Mouse (Mus musculus) forebrain, embryonic 15.5 days (tissue): ENCODE data around the gene Dlg2. TPM values are rescaled to one million over a fixed set of nuclear protein-coding genes. Genes with fewer than 3 reads are reported as not detected.

ENCODE experiments used
- ATAC-seq: fragments of 200-750 bp; cut with Nextera tagmentation; replicated peaks from 2 replicates; pipeline ENCODE4 v1.8.0; 2017; ENCODE audit warnings: mild to moderate bottlenecking, moderate TSS enrichment, moderate library complexity
- H3K27ac ChIP-seq: fragments of 300-500 bp; sonication (generic); replicated peaks from 2 replicates; pipeline ENCODE4 v1.5.1; 2015; ENCODE audit warnings: mild to moderate bottlenecking, inconsistent platforms
- H3K27me3 ChIP-seq: fragments of 300-500 bp; sonication (generic); 2 replicates; pipeline ENCODE4 v1.6.1; 2015; ENCODE audit warnings: inconsistent platforms
- H3K36me3 ChIP-seq: fragments of 300-500 bp; sonication (generic); 2 replicates; pipeline ENCODE4 v1.6.1; 2015; ENCODE audit warnings: mild to moderate bottlenecking, inconsistent platforms
- H3K4me1 ChIP-seq: fragments of 300-500 bp; sonication (generic); 2 replicates; pipeline ENCODE4 v1.6.1; 2015; ENCODE audit warnings: inconsistent platforms
- H3K4me2 ChIP-seq: fragments of 300-500 bp; sonication (generic); replicated peaks from 2 replicates; pipeline ENCODE4 v1.6.1; 2015; ENCODE audit warnings: mild to moderate bottlenecking, inconsistent platforms
- H3K4me3 ChIP-seq: fragments of 300-500 bp; sonication (generic); 2 replicates; pipeline ENCODE4 v1.5.1; 2015; ENCODE audit warnings: mild to moderate bottlenecking, inconsistent platforms
- H3K9ac ChIP-seq: fragments of 300-500 bp; sonication (generic); replicated peaks from 2 replicates; pipeline ENCODE4 v1.6.1; 2015; ENCODE audit warnings: mild to moderate bottlenecking, inconsistent platforms
- H3K9me3 ChIP-seq: fragments of 300-500 bp; sonication (generic); 2 replicates; pipeline ENCODE4 v1.6.1; 2016; ENCODE audit warnings: inconsistent platforms
- WGBS: fragments of 180-500 bp; shearing (Covaris S2); methylation state at CpG from one replicate; pipeline ENCODE4 v1.1.7; 2015; ENCODE audit warnings: mixed read lengths; 5-methylcytosine and 5-hydroxymethylcytosine counted together
- polyA plus RNA-seq: library from polyadenylated mRNA; unstranded; fragments of >200 nt; fragmentation: Nextera tagmentation; extraction: Ambion mirVana; gene quantifications from 2 replicates; pipeline ENCODE4 v1.2.1, GENCODE M21; 2015

The Dlg2 gene
- polyA plus RNA-seq, 1 experiment from 2014 or later, result 24.5 TPM

DNA sequence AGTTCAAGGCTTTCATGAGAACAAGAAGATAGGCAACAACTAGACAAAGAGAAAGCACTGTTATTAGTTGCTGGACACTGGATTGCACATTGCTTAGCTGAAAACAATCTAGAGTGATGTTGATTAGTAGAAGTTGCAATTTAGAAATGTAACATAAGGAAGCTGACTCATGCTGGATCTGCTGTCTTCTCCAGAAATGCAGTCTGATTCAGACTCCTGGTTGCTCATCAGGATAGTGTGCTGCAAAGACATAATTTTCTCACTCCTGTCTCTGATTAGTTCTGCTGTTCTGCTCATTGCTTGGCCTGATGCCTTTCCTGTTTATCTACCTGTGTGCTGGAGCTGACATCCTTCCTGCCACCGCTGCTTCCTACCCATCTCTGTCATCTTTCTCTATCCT lies 1572.4 kb downstream of the Dlg2 start:
- Histone ChIP-seq H3K9ac (no peak overlapping the region), H3K9me3 (no peaks in the 10 kb centered on the region), H3K4me3 (no peak overlapping the region), H3K4me1 (peaks cover 2% of the 10 kb centered on the region; the same call in 1 of the 2 replicates), H3K27ac (no peak overlapping the region), H3K4me2 (no peak overlapping the region), H3K27me3 (no peaks in the 10 kb centered on the region), H3K36me3 (no peaks in the 10 kb centered on the region)
- 94% methylated on average over 1 of the region's 1 CpGs for WGBS
- no peak for ATAC-seq

DNA sequence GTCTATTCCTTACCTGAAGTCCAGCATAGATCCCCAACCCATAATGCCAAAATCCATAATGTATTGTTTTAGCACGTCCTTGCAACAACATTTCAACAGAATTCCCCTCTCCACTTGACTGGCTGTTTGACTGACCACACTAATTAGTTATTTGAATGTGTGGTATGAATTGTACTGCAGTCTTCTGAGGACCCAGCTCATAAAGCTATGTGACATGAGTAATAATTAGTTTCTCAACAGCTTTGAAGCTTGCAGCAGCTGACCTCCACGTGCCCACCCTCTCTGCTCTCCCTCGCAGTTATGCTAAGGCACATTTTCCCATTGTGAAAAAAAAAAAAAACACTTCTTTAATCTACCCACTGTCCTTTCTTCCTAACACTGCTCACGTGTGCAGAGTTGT lies 1590.4 kb downstream of the Dlg2 start:
- no peak overlapping the region for H3K4me3 ChIP-seq
- no peaks in the 10 kb centered on the region for H3K4me1 ChIP-seq
- no peak overlapping the region for H3K4me2 ChIP-seq
- H3K36me3 ChIP-seq, result no peaks in the 10 kb centered on the region
- H3K9me3 ChIP-seq, result no peaks in the 10 kb centered on the region
- 41% methylated on average over 4 of the region's 4 CpGs for WGBS
- no peaks in the 10 kb centered on the region for H3K27me3 ChIP-seq
- H3K9ac ChIP-seq, result no peak overlapping the region
- H3K27ac ChIP-seq, result no peak overlapping the region
- no peak for ATAC-seq

DNA sequence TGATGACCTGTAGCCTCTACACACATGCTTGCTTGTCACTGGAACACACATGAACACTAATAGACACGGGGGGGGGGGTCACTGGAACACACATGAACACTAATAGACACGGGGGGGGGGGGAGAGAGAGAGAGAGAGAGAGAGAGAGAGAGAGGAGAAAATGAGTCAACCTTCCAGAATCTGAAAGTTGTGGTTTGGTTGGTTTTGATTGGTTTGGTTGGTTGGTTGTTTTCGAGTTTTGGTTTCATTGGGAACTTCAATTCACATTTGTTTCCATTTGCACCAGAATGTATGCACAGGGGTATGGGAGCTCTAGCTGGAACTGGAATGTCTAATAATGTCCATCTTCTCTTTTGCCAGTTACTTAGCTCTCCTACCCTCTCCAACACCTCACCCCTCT lies 1611.0 kb downstream of the Dlg2 start:
- Histone ChIP-seq H3K27ac (no peak overlapping the region), H3K4me1 (no peaks in the 10 kb centered on the region), H3K27me3 (no peaks in the 10 kb centered on the region), H3K9me3 (no peaks in the 10 kb centered on the region), H3K4me3 (no peak overlapping the region), H3K9ac (no peak overlapping the region), H3K4me2 (no peak overlapping the region), H3K36me3 (no peaks in the 10 kb centered on the region)
- 58% methylated on average over 2 of the region's 3 CpGs for WGBS
- ATAC-seq, result no peak

DNA sequence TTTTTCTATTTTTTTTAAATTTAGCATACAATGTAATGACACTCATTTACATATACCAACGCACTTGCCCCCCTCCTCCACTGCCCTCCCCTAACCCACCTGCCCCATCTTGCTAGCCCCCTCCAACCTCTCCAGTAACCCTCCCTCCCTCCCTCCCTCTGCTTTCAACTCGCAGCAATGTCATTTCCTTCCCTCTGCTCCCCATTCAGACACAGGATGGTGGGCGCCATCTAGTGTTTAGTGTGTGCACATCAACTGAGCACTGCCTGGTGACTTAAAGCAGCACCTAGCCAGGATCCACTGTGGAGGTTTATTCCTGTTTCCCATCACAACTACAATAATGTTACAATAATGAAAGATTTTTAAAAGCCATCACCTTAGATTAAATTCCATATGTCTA lies 1617.4 kb downstream of the Dlg2 start:
- peak; percentile 87 for ATAC-seq
- Histone ChIP-seq H3K9me3 (no peaks in the 10 kb centered on the region), H3K9ac (no peak overlapping the region), H3K4me1 (no peaks in the 10 kb centered on the region), H3K36me3 (no peaks in the 10 kb centered on the region), H3K4me3 (no peak overlapping the region), H3K4me2 (no peak overlapping the region), H3K27ac (no peak overlapping the region), H3K27me3 (no peaks in the 10 kb centered on the region)
- 4% methylated on average over 3 of the region's 3 CpGs for WGBS

DNA sequence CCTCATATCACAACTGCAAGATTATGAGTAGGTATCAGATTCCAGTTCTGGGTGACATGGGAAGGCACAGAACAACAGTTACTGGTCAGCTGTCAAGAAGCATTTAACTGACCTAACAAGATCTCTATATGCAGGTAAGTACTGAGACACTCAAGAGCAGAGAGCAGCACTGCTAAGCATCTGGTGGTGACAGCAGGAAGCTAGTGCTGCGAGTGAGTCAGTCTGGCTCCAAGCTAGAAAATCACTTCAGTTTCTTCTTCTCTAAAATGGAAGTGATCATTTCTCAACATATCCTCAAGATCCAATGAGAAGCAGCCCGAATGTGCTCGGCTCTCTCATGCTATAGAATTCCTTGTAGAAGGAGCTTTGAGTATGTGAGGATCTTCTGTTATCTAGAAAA lies 1618.7 kb downstream of the Dlg2 start:
- Histone ChIP-seq H3K4me3 (no peak overlapping the region), H3K9ac (no peak overlapping the region), H3K36me3 (no peaks in the 10 kb centered on the region), H3K9me3 (no peaks in the 10 kb centered on the region), H3K4me1 (no peaks in the 10 kb centered on the region), H3K27ac (no peak overlapping the region), H3K4me2 (no peak overlapping the region), H3K27me3 (no peaks in the 10 kb centered on the region)
- WGBS, result 75% methylated on average over 3 of the region's 3 CpGs
- ATAC-seq, result no peak

DNA sequence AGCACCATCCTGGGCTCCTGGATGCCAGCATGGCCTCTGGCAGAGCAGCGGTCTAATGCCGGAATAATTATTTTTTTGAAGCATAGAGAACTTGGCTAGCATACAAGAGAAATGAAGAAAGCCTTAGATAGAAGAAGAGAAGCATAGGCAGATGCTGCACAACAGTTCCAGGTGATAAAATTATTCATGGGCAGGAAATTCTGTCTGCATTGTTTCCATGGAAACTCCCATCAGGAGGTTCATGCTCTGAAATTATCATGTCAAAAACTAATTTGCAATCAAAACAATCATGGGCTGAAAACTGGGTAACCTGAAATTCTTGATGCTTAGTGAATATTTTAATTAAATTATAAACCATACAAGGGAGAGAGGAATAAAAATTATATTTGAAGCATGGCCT lies 1624.4 kb downstream of the Dlg2 start:
- H3K36me3 ChIP-seq, result no peaks in the 10 kb centered on the region
- peak; percentile 5; the same call in 1 of the 2 replicates for ATAC-seq
- H3K4me2 ChIP-seq, result no peak overlapping the region
- H3K9ac ChIP-seq, result no peak overlapping the region
- H3K27ac ChIP-seq, result peak overlapping the region; percentile 60
- no peaks in the 10 kb centered on the region for H3K27me3 ChIP-seq
- 67% methylated on average over 2 of the region's 2 CpGs for WGBS
- no peaks in the 10 kb centered on the region for H3K9me3 ChIP-seq
- no peak overlapping the region for H3K4me3 ChIP-seq
- H3K4me1 ChIP-seq, result no peaks in the 10 kb centered on the region

DNA sequence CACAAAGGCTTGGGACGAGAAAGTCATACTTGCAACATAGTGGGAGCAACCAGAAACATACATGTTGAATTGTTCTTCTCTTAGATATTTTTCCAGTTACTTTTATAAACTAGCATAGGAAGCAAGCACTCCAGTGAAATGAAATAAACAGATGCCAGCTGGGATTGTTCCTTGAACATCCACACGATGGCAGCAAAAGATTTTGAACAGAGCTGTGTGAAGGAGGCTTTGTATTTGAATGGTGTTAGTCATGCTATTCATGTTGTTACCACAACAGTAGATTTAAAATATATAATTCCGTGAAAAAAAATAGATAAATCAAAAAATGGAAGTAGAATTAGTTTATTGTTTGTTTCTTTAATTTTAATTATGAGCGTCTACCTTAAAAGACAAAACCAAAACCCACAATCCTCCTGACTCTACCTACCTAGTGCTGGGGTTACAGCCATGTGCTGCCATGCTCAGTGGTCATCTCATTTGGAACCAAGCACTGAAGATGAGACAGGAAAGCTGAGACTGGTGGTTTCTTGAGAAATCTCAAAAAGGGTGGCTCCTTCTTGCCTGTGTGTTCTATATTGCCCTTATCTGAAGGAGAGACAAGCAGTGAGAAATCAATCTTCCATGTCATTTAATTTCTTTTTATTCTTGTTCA lies 1626.5 kb downstream of the Dlg2 start:
- no peaks in the 10 kb centered on the region for H3K27me3 ChIP-seq
- no peak overlapping the region for H3K4me2 ChIP-seq
- ATAC-seq, result peak; percentile 83
- H3K27ac ChIP-seq, result no peak overlapping the region
- H3K4me3 ChIP-seq, result no peak overlapping the region
- WGBS, result 19% methylated on average over 4 of the region's 4 CpGs
- no peaks in the 10 kb centered on the region for H3K4me1 ChIP-seq
- no peaks in the 10 kb centered on the region for H3K9me3 ChIP-seq
- no peaks in the 10 kb centered on the region for H3K36me3 ChIP-seq
- H3K9ac ChIP-seq, result no peak overlapping the region

DNA sequence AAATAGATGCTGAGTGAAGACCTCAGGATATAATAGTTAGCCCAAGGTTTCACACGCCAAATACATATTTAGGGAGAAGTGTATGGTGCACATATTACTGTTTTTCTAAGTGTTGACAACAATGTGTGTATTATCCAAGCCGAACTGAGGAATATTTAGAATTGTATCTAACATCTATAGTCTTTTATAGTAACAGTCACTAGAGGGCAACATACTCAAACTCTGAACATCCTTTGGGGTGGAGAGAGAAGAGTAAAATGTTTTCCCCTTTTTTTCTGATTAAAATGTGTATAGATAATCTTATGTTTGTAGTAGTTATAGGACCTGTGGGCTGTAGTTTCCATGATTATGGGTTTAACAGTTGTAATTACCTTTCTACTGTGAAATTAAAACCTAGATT lies 1629.0 kb downstream of the Dlg2 start:
- Histone ChIP-seq H3K27me3 (no peaks in the 10 kb centered on the region), H3K9me3 (no peaks in the 10 kb centered on the region), H3K4me1 (no peaks in the 10 kb centered on the region), H3K9ac (no peak overlapping the region), H3K36me3 (no peaks in the 10 kb centered on the region), H3K4me3 (no peak overlapping the region), H3K27ac (no peak overlapping the region), H3K4me2 (no peak overlapping the region)
- ATAC-seq, result peak; percentile 49
- WGBS, result 32% methylated on average over 2 of the region's 2 CpGs

DNA sequence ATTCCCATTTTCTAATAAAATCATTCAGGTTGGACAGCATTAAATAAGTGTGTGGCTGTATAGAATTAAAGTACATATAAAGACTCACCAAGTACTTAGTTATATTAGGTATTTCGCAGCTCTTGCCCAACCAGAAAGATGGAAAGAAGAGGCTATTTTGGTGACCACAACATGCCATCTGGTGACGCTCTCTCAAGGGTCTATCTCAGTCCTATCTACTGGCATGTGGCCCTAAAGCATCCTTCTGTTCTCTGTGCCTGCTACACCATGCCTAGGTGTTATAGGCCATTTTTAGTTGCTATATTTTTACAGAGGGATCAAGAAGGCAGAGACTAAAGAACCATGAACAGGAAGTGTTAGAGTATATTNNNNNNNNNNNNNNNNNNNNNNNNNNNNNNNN lies 1629.5 kb downstream of the Dlg2 start:
- no peak for ATAC-seq
- H3K27ac ChIP-seq, result no peak overlapping the region; the same call in 1 of the 2 replicates
- no peaks in the 10 kb centered on the region for H3K9me3 ChIP-seq
- 82% methylated on average over 2 of the region's 2 CpGs for WGBS
- no peaks in the 10 kb centered on the region for H3K27me3 ChIP-seq
- no peaks in the 10 kb centered on the region for H3K36me3 ChIP-seq
- no peak overlapping the region for H3K4me3 ChIP-seq
- no peak overlapping the region for H3K9ac ChIP-seq
- no peaks in the 10 kb centered on the region for H3K4me1 ChIP-seq
- H3K4me2 ChIP-seq, result no peak overlapping the region

DNA sequence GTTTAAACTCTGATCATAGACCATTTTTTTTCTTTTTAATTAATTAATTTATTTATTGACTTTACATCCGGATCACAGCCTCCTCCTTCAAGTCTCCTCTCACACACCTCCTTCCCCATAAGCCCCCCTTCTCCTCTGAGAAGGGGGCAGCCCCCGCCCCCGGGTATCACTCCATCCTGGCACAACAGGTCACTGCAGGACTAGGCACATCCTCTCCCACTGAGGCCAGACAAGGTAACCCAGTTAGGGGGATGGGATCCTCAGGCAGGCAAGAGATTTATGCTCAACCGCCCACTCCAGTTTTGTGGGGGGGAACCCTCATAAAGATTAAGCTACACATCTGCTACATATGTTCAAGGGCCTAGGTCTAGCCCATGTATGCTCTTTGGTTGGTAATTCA lies 1636.6 kb downstream of the Dlg2 start:
- Histone ChIP-seq H3K4me1 (no peaks in the 10 kb centered on the region), H3K36me3 (no peaks in the 10 kb centered on the region), H3K4me3 (no peak overlapping the region), H3K27ac (no peak overlapping the region), H3K9ac (no peak overlapping the region), H3K4me2 (no peak overlapping the region), H3K9me3 (no peaks in the 10 kb centered on the region), H3K27me3 (no peaks in the 10 kb centered on the region)
- no peak for ATAC-seq
- 85% methylated on average over 4 of the region's 4 CpGs for WGBS

DNA sequence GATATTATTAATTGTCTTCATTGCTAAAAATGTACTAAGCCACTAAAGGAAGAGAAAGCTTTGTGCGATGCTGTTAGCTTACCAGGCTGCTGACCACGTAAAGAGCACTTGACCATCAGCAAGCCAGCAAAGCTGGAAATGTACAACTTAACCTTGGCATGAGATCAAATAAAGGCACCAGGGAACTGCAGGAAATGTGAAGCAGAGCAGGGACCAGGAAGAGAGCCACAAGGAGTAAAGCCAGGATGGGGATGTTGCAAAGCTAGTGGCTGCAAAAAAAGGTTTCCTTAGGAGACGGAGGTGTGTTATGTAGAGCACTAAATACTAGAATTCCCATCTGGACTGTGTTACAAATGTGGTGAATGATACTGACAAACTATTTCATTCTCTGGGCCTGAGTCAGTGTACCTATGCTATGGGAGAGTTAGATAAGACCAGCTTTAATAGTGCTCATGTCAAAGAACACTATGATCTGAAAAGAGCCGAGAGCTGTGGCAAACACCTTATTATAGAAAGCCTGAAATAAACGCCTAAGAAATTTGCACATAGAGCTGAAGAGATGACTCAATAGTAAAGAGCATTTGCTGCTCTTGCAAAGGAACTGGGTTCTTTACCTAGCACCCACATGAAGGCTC lies 1638.9 kb downstream of the Dlg2 start:
- Histone ChIP-seq H3K27ac (no peak overlapping the region), H3K4me3 (no peak overlapping the region), H3K4me2 (no peak overlapping the region), H3K27me3 (no peaks in the 10 kb centered on the region), H3K4me1 (no peaks in the 10 kb centered on the region), H3K36me3 (no peaks in the 10 kb centered on the region), H3K9me3 (no peaks in the 10 kb centered on the region), H3K9ac (no peak overlapping the region)
- 90% methylated on average over 5 of the region's 5 CpGs for WGBS
- ATAC-seq, result no peak

DNA sequence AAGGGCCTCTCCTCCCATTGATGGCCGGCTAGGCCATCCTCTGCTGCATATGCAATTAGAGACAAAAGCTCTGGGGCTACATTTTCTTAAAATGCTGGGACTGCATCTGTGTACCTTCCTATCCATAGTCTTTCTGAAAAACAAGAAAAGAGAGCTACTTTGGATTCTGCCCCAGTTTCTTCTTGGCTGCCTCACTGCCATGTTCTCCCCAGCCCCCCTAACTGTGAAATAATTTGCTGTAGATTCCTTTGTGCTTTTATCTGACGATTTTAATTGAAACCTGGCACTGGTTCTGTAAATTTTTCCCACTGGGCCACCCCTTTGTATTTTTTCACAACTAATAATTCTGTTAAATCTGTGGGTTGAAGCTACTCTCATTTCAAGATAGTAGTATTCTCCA lies 1646.8 kb downstream of the Dlg2 start:
- Histone ChIP-seq H3K36me3 (no peaks in the 10 kb centered on the region), H3K4me1 (peaks cover 19% of the 10 kb centered on the region), H3K4me2 (no peak overlapping the region), H3K27ac (peak overlapping the region; percentile 60), H3K4me3 (no peak overlapping the region), H3K9me3 (no peaks in the 10 kb centered on the region), H3K9ac (no peak overlapping the region), H3K27me3 (no peaks in the 10 kb centered on the region)
- ATAC-seq, result peak; percentile 41
- WGBS, result 18% methylated on average over 2 of the region's 2 CpGs

DNA sequence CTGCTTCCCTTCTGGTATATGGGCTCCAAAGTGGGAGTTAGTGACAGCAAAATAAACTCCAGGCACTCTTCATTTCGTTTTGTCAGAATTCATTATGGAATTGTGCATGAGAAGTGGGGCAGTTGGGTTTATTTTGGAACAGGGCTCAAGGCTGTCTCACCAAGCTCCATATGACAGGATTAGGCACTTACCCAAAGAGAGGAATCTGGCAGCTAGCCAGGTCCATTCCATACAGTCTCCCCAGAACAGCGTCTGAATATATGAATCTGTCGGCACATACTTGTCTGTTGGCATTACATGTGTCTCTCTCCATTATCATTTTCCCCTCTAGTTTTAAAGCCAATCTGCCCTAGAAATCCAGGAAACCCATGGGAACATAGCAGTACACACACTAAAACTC lies 1649.4 kb downstream of the Dlg2 start:
- H3K36me3 ChIP-seq, result no peaks in the 10 kb centered on the region
- H3K27ac ChIP-seq, result peak overlapping the region; percentile 32; the same call in 1 of the 2 replicates
- no peaks in the 10 kb centered on the region for H3K27me3 ChIP-seq
- H3K4me3 ChIP-seq, result no peak overlapping the region
- 22% methylated on average over 3 of the region's 3 CpGs for WGBS
- peaks cover 19% of the 10 kb centered on the region for H3K4me1 ChIP-seq
- no peaks in the 10 kb centered on the region for H3K9me3 ChIP-seq
- H3K4me2 ChIP-seq, result no peak overlapping the region
- peak; percentile 90 for ATAC-seq
- no peak overlapping the region for H3K9ac ChIP-seq
